Mouse (Mus musculus): ENCODE data around the gene Olr1. TPM values are rescaled to one million over a fixed set of nuclear protein-coding genes. Genes with fewer than 3 reads are reported as not detected.

Olr1 gene
- polyA plus RNA-seq, 1 experiment from 2014 or later = not detected

GRCm38 (mm10) chr6:129438033-129438432 is 68.9 kb downstream of the Olr1 start:
- 84% methylated on average over 2 of the region's 2 CpGs for WGBS
- Histone ChIP-seq H3K4me3 (no peak overlapping the region), H3K36me3 (no peaks in the 10 kb centered on the region), H3K9me3 (no peaks in the 10 kb centered on the region), H3K9ac (no peak overlapping the region), H3K27ac (replicated peaks) (no peak overlapping the region), H3K27me3 (no peaks in the 10 kb centered on the region), H3K4me2 (no peak overlapping the region), H3K4me1 (replicated peaks) (no peaks in the 10 kb centered on the region)
- ATAC-seq (ENCODE audit: low FRiP score, low read depth) = no peak

- Histone ChIP-seq H3K4me3 (no peak overlapping the region), H3K27me3 (no peaks in the 10 kb centered on the region), H3K36me3 (no peaks in the 10 kb centered on the region), H3K9me3 (no peaks in the 10 kb centered on the region), H3K9ac (no peak overlapping the region), H3K4me1 (replicated peaks) (no peaks in the 10 kb centered on the region), H3K27ac (replicated peaks) (no peak overlapping the region), H3K4me2 (no peak overlapping the region)
- ATAC-seq (ENCODE audit: low FRiP score, low read depth) = no peak
- WGBS = 92% methylated on average over 3 of the region's 3 CpGs
These were observed 70.9 kb downstream of the Olr1 start for GRCm38 (mm10) chr6:129436025-129436424.

Other genes with a start within 250 kb of the Olr1 start
- gene Cd69, start 231.7 kb downstream of the Olr1 start, polyA plus RNA-seq (2015; fragmentation: Nextera tagmentation; extraction: Ambion mirVana) = not detected in 2 replicates
- gene 4922502D21Rik, start 175.4 kb downstream of the Olr1 start, polyA plus RNA-seq (2015; fragmentation: Nextera tagmentation; extraction: Ambion mirVana) = not detected in 2 replicates
- gene Clec12a, start 164.5 kb downstream of the Olr1 start, polyA plus RNA-seq (2015; fragmentation: Nextera tagmentation; extraction: Ambion mirVana) = 0.32 and 0.46 TPM in 2 replicates
- 0.26 and 0.71 TPM in 2 replicates for gene Clec12b, start 121.3 kb downstream of the Olr1 start, polyA plus RNA-seq (2015; fragmentation: Nextera tagmentation; extraction: Ambion mirVana)
- 1.0 and 1.2 TPM in 2 replicates for gene Clec1b, start 109.9 kb downstream of the Olr1 start, polyA plus RNA-seq (2015; fragmentation: Nextera tagmentation; extraction: Ambion mirVana)
- 0.13 and 0.16 TPM in 2 replicates for gene Clec9a, start 98.3 kb downstream of the Olr1 start, polyA plus RNA-seq (2015; fragmentation: Nextera tagmentation; extraction: Ambion mirVana)
- 1.9 and 2.2 TPM in 2 replicates for gene Clec1a, start 55.2 kb downstream of the Olr1 start, polyA plus RNA-seq (2015; fragmentation: Nextera tagmentation; extraction: Ambion mirVana)
- not detected in 2 replicates for gene Tmem52b, start 5.4 kb upstream of the Olr1 start, polyA plus RNA-seq (2015; fragmentation: Nextera tagmentation; extraction: Ambion mirVana)
- 209 and 213 TPM in 2 replicates for gene Gabarapl1, start 26.0 kb upstream of the Olr1 start, polyA plus RNA-seq (2015; fragmentation: Nextera tagmentation; extraction: Ambion mirVana)
- 0.16 TPM in 1 of 2 replicates, not detected in the other for gene Klre1, start 70.7 kb upstream of the Olr1 start, polyA plus RNA-seq (2015; fragmentation: Nextera tagmentation; extraction: Ambion mirVana)
- not detected in 2 replicates for gene Klrd1, start 84.6 kb upstream of the Olr1 start, polyA plus RNA-seq (2015; fragmentation: Nextera tagmentation; extraction: Ambion mirVana)
- 0.30 and 0.42 TPM in 2 replicates for gene Klrk1, start 116.7 kb upstream of the Olr1 start, polyA plus RNA-seq (2015; fragmentation: Nextera tagmentation; extraction: Ambion mirVana)
- not detected in 2 replicates for gene Klrc3, start 136.2 kb upstream of the Olr1 start, polyA plus RNA-seq (2015; fragmentation: Nextera tagmentation; extraction: Ambion mirVana)
- not detected in 2 replicates for gene Klrc2, start 153.5 kb upstream of the Olr1 start, polyA plus RNA-seq (2015; fragmentation: Nextera tagmentation; extraction: Ambion mirVana)
- not detected in 2 replicates for gene Klrc1, start 171.8 kb upstream of the Olr1 start, polyA plus RNA-seq (2015; fragmentation: Nextera tagmentation; extraction: Ambion mirVana)
- 0.20 and 0.31 TPM in 2 replicates for gene Klri1, start 210.0 kb upstream of the Olr1 start, polyA plus RNA-seq (2015; fragmentation: Nextera tagmentation; extraction: Ambion mirVana)
- gene Klri2, start 233.3 kb upstream of the Olr1 start, polyA plus RNA-seq (2015; fragmentation: Nextera tagmentation; extraction: Ambion mirVana) = not detected in 2 replicates

Measured in hindbrain, embryonic 15.5 days (tissue).